Mouse (Mus musculus): ENCODE data around the gene Cdcp2.

Gene Cdcp2

DNA sequence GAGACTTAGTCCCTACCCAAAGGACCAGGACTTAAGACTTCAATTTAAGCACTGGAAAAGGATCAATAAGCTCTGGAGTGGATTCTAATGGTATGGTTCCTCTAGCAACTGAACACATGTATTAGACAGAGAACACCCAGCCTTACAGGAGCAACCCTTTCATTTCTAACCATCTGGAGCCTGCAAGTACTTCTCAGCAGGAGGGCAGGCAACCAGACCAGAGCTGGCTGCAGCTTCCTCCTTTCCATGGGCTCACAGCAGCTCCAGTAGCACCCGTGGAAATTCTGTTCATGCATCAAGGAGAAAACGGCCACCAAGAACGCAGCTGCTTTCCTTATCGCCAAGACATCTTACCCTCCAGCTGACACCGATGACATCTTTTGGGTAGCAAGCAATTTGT, 39.0 kb downstream of the Cdcp2 start:
- no peak for DNase-seq

DNA sequence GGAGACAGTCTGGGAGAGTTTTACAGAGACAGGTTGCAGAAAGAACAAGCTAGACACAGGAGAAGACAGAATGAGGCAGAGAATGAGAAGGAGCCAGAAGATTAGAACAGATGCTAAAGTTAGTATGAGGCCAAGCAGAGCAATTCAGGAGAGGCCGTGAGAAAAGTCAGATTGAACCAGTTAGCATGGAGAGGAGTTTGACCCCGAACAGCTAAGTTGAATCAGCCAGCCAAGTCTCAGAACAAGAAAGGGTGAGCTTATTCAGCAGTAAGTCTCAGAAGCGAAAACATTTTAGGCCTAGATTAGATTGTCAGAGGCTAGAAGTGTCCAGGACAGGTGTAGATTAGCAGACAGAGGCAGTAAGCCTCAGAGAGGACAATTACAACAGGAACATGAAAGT, 39.8 kb downstream of the Cdcp2 start:
- no peak for DNase-seq

DNA sequence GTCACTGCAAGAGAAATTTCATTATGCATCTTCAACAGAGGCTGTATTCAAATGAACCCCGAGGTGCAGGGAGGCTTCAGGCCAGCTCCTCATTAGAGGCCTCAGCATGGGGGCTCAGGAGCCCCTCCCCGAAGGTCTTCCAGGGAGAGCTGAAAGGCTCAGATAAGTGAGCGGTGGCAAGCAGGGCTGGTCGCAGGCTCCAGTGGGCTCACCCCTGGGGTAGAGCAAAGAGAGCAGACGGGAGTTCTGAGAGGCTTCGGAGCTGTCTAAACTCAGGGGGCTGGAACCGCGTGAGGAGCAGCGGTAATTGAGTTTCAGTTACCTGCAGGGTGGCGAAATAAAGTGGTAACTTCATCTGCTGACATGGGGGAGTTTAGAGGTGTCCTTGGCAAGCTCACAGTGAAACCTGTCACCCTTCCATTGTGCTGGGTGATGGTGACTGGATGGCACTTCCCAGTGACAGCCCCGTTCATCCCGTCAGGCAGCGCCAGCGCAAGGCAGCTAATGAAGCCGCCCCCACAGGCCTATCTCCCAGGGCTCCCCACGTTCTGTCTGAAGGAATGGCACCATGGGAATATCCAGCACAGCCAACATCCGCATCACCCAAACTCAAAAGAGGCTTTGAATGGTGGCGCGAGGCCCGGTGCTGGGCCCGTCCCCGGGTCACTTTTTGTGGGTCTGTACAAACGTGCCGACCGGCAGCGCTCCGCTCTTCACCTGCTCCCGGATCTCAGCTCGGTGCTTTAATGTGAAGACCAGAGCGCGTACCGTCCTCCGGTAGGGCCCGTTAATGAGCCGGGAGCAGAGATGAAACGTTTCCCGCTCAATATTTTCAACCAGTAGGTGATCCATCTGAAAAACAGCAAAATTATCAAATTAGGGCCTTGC, 42.5 kb downstream of the Cdcp2 start:
- no peak for DNase-seq

- no peak for DNase-seq
These were observed 43.3 kb downstream of the Cdcp2 start for GRCm38 (mm10) chr4:107139836-107140631.

DNA sequence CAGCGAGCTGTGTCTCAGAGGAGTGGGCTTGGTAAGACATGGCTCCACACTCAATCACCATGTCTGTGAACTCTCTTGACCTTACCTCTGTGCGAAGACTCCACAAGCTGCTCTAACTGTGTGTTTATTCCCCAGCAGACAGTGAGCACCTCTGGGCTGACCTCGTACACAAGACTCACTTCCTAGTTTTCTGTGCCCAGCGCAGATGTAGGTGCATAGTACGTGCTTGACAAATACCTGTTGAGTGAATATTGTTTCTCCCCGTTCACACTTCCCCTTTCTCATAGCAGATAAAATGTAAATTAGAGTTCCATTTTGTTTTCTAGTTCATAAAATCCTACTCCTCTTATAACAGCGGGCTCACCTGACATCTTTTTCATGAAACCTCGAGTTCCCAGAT, 46.8 kb downstream of the Cdcp2 start:
- no peak for DNase-seq

- no peak for DNase-seq
These were observed 54.3 kb downstream of the Cdcp2 start for GRCm38 (mm10) chr4:107150991-107151390.

GRCm38 (mm10) chr4:107152571-107152970, 55.9 kb downstream of the Cdcp2 start:
- no peak for DNase-seq

DNA sequence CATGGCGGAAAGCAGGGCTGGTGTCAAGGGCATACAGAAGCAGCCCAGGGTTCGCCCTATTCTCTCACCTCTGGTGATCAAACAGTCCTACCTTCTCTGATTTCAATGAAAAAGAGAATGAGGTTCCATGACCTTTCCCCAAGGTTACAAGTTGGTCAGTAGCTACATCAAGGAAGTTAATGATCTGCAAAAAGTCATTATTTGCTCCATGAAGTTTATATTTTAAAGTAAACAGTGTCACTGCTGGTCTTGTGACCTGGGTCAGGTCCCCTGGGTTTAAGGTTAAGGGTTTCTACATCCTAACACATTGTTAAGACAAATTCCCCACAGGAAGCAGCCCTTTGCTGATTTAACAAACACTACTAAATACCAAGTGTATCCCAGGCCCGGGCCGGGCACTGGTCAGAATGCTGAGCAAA, 60.3 kb downstream of the Cdcp2 start:
- DNase-seq = no peak

- DNase-seq = no peak
These were observed 62.6 kb downstream of the Cdcp2 start for GRCm38 (mm10) chr4:107159166-107159773.

DNA sequence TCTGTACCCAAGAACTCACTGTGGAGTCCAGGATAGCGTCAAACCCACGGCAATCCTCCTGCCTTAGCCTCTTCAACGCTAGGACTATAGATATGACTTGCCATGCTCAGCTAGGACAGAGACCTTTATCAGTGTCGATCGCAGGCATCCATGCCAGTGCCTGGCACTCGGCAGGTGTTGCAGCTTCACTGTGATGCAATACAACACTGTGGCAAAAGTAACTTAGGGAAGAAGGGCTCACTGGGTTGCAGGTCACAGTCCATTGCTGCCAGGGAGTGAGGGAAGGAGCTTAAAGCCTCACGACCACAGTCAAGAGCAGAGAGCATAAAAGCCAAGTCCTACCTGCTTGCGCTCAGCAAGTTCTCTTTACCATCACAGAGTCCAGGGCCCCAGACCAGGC, 63.5 kb downstream of the Cdcp2 start:
- DNase-seq = no peak

Measured in B cell, adult 2 months (primary cell).